Mouse (Mus musculus): ENCODE measurements around the gene Slc16a2. TPM values are rescaled to one million over a fixed set of nuclear protein-coding genes. Genes with fewer than 3 reads are reported as not detected.

Gene Slc16a2
- polyA plus RNA-seq, 1 experiment from 2014 or later: 22.8 TPM

- H3K4me3 ChIP-seq (ENCODE audit: low read depth, low read length): no peak overlapping the region
- H3K27ac ChIP-seq (ENCODE audit: low read depth): no peak overlapping the region
- ATAC-seq (ENCODE audit: insufficient read depth) (no peak), DNase-seq (no peak)
- H3K27me3 ChIP-seq (ENCODE audit: insufficient read depth, low read length): no peaks in the 10 kb centered on the region
- no peak overlapping the region for H3K4me2 ChIP-seq
- no peaks in the 10 kb centered on the region for H3K36me3 ChIP-seq (ENCODE audit: insufficient read depth)
- H3K4me1 ChIP-seq (ENCODE audit: insufficient read depth): no peaks in the 10 kb centered on the region
- 80% methylated on average over 2 of the region's 2 CpGs for WGBS
- no peak overlapping the region for H3K9ac ChIP-seq
- no peak for TF ChIP-seq CTCF (IDR thresholded peaks at IDR 0.05; ENCODE audit: low read depth)
- no peaks in the 10 kb centered on the region for H3K9me3 ChIP-seq (ENCODE audit: low read depth, low read length)
Observed at GRCm38 (mm10) chrX:103791329-103791728, 30.5 kb downstream of the Slc16a2 start.

- H3K4me2 ChIP-seq: no peak overlapping the region
- no peak overlapping the region for H3K4me3 ChIP-seq (ENCODE audit: low read depth, low read length)
- no peaks in the 10 kb centered on the region for H3K36me3 ChIP-seq (ENCODE audit: insufficient read depth)
- H3K4me1 ChIP-seq (ENCODE audit: insufficient read depth): no peaks in the 10 kb centered on the region
- no peak for TF ChIP-seq CTCF (IDR thresholded peaks at IDR 0.05; ENCODE audit: low read depth)
- H3K27ac ChIP-seq (ENCODE audit: low read depth): no peak overlapping the region
- WGBS: 47% methylated on average over 2 of the region's 2 CpGs
- H3K9ac ChIP-seq: no peak overlapping the region
- H3K27me3 ChIP-seq (ENCODE audit: insufficient read depth, low read length): no peaks in the 10 kb centered on the region
- H3K9me3 ChIP-seq (ENCODE audit: low read depth, low read length): no peaks in the 10 kb centered on the region
- DNase-seq (no peak), ATAC-seq (ENCODE audit: insufficient read depth) (no peak)
Observed at GRCm38 (mm10) chrX:103785681-103786080, 36.1 kb downstream of the Slc16a2 start.

- no peak for TF ChIP-seq CTCF (IDR thresholded peaks at IDR 0.05; ENCODE audit: low read depth)
Observed at GRCm38 (mm10) chrX:103776412-103776811, 45.4 kb downstream of the Slc16a2 start.

GRCm38 (mm10) chrX:103746197-103746596 is 75.6 kb downstream of the Slc16a2 start:
- no peak for TF ChIP-seq CTCF (IDR thresholded peaks at IDR 0.05; ENCODE audit: low read depth)
- ATAC-seq (ENCODE audit: insufficient read depth) (no peak), DNase-seq (no peak)
- WGBS: 84% methylated on average over 1 of the region's 1 CpGs
- no peak overlapping the region for H3K4me2 ChIP-seq
- no peaks in the 10 kb centered on the region for H3K9me3 ChIP-seq (ENCODE audit: low read depth, low read length)
- no peak overlapping the region for H3K9ac ChIP-seq
- H3K4me1 ChIP-seq (ENCODE audit: insufficient read depth): no peaks in the 10 kb centered on the region
- peaks cover 4% of the 10 kb centered on the region; the same call in 1 of the 2 replicates for H3K27me3 ChIP-seq (ENCODE audit: insufficient read depth, low read length)
- no peaks in the 10 kb centered on the region for H3K36me3 ChIP-seq (ENCODE audit: insufficient read depth)
- H3K27ac ChIP-seq (ENCODE audit: low read depth): no peak overlapping the region
- H3K4me3 ChIP-seq (ENCODE audit: low read depth, low read length): no peak overlapping the region

More at GRCm38 (mm10) chrX:103776412-103776811, 45.4 kb downstream of the Slc16a2 start:
- H3K9me3 ChIP-seq (ENCODE audit: low read depth, low read length): no peaks in the 10 kb centered on the region
- no peak overlapping the region for H3K4me3 ChIP-seq (ENCODE audit: low read depth, low read length)
- no peak for ATAC-seq (ENCODE audit: insufficient read depth)
- no peaks in the 10 kb centered on the region for H3K36me3 ChIP-seq (ENCODE audit: insufficient read depth)
- H3K4me1 ChIP-seq (ENCODE audit: insufficient read depth): no peaks in the 10 kb centered on the region
- H3K27me3 ChIP-seq (ENCODE audit: insufficient read depth, low read length): no peaks in the 10 kb centered on the region
- H3K9ac ChIP-seq: no peak overlapping the region
- no peak overlapping the region for H3K27ac ChIP-seq (ENCODE audit: low read depth)
- no peak overlapping the region for H3K4me2 ChIP-seq
- DNase-seq: no peak

GRCm38 (mm10) chrX:103744171-103745039 is 77.4 kb downstream of the Slc16a2 start:
- WGBS: 54% methylated on average over 7 of the region's 7 CpGs
- no peak overlapping the region for H3K9ac ChIP-seq
- H3K27ac ChIP-seq (ENCODE audit: low read depth): no peak overlapping the region
- no peaks in the 10 kb centered on the region for H3K4me1 ChIP-seq (ENCODE audit: insufficient read depth)
- H3K4me3 ChIP-seq (ENCODE audit: low read depth, low read length): no peak overlapping the region
- no peak for TF ChIP-seq CTCF (IDR thresholded peaks at IDR 0.05; ENCODE audit: low read depth)
- no peaks in the 10 kb centered on the region for H3K9me3 ChIP-seq (ENCODE audit: low read depth, low read length)
- H3K36me3 ChIP-seq (ENCODE audit: insufficient read depth): no peaks in the 10 kb centered on the region
- no peak for ATAC-seq (ENCODE audit: insufficient read depth)
- DNase-seq: peak; percentile 14
- peaks cover 7% of the 10 kb centered on the region; the same call in 1 of the 2 replicates for H3K27me3 ChIP-seq (ENCODE audit: insufficient read depth, low read length)
- H3K4me2 ChIP-seq: no peak overlapping the region

- no peaks in the 10 kb centered on the region for H3K36me3 ChIP-seq (ENCODE audit: insufficient read depth)
- 66% methylated on average over 2 of the region's 2 CpGs for WGBS
- H3K27ac ChIP-seq (ENCODE audit: low read depth): no peak overlapping the region; the same call in 1 of the 2 replicates
- no peak overlapping the region for H3K9ac ChIP-seq
- no peaks in the 10 kb centered on the region for H3K4me1 ChIP-seq (ENCODE audit: insufficient read depth)
- no peaks in the 10 kb centered on the region for H3K9me3 ChIP-seq (ENCODE audit: low read depth, low read length)
- H3K27me3 ChIP-seq (ENCODE audit: insufficient read depth, low read length): peaks cover 11% of the 10 kb centered on the region; the same call in 1 of the 2 replicates
- H3K4me2 ChIP-seq: no peak overlapping the region
- no peak for TF ChIP-seq CTCF (IDR thresholded peaks at IDR 0.05; ENCODE audit: low read depth)
- DNase-seq (no peak), ATAC-seq (ENCODE audit: insufficient read depth) (no peak)
- no peak overlapping the region for H3K4me3 ChIP-seq (ENCODE audit: low read depth, low read length)
Observed at GRCm38 (mm10) chrX:103742057-103742315, 79.8 kb downstream of the Slc16a2 start.

GRCm38 (mm10) chrX:103741215-103742056 is 80.3 kb downstream of the Slc16a2 start:
- Histone ChIP-seq H3K4me3 (ENCODE audit: low read depth, low read length) (no peak overlapping the region), H3K9ac (no peak overlapping the region), H3K4me2 (no peak overlapping the region), H3K9me3 (ENCODE audit: low read depth, low read length) (no peaks in the 10 kb centered on the region), H3K27me3 (ENCODE audit: insufficient read depth, low read length) (peaks cover 11% of the 10 kb centered on the region; the same call in 1 of the 2 replicates), H3K4me1 (ENCODE audit: insufficient read depth) (no peaks in the 10 kb centered on the region), H3K27ac (ENCODE audit: low read depth) (no peak overlapping the region; the same call in 1 of the 2 replicates), H3K36me3 (ENCODE audit: insufficient read depth) (no peaks in the 10 kb centered on the region)
- ATAC-seq (ENCODE audit: insufficient read depth) (peak; percentile 31; the same call in 1 of the 2 replicates), DNase-seq (peak; percentile 36)
- no peak for TF ChIP-seq CTCF (IDR thresholded peaks at IDR 0.05; ENCODE audit: low read depth)
- 45% methylated on average over 7 of the region's 13 CpGs for WGBS

All from lung, embryonic 14.5 days (tissue).